Mouse (Mus musculus) forebrain, embryonic 16.5 days (tissue): ENCODE measurements around the gene Fam166a. TPM values are rescaled to one million over a fixed set of nuclear protein-coding genes. Genes with fewer than 3 reads are reported as not detected.

Experiments
- ATAC-seq: fragments of 200-750 bp; cut with Nextera tagmentation; 2 replicates; pipeline ENCODE4 v1.8.0; 2017; ENCODE audit warnings: mild to moderate bottlenecking, moderate library complexity
- H3K27ac ChIP-seq: fragments of 300-500 bp; sonication (generic); 2 replicates; pipeline ENCODE4 v1.5.1; 2014; ENCODE audit warnings: low read length, control low read depth
- H3K27me3 ChIP-seq: fragments of 300-500 bp; sonication (generic); replicated peaks from 2 replicates; pipeline ENCODE4 v1.6.1; 2014; ENCODE audit warnings: low read length; ENCODE audit not compliant: control insufficient read depth, insufficient read depth
- H3K36me3 ChIP-seq: fragments of 300-500 bp; sonication (generic); 2 replicates; pipeline ENCODE4 v1.6.1; 2014; ENCODE audit not compliant: control insufficient read depth, insufficient read depth
- H3K4me1 ChIP-seq: fragments of 300-500 bp; sonication (generic); replicated peaks from 2 replicates; pipeline ENCODE4 v1.6.1; 2014; ENCODE audit warnings: low read length; ENCODE audit not compliant: control insufficient read depth, insufficient read depth
- H3K4me2 ChIP-seq: fragments of 300-500 bp; sonication (generic); 2 replicates; pipeline ENCODE4 v1.6.1; 2014; ENCODE audit warnings: mild to moderate bottlenecking, low read length, control low read depth
- H3K4me3 ChIP-seq: fragments of 300-500 bp; sonication (generic); replicated peaks from 2 replicates; pipeline ENCODE4 v1.5.1; 2014; ENCODE audit warnings: mild to moderate bottlenecking, low read length, control low read depth
- H3K9ac ChIP-seq: fragments of 300-500 bp; sonication (generic); replicated peaks from 2 replicates; pipeline ENCODE4 v1.6.1; 2014; ENCODE audit warnings: low read depth, low read length, control low read depth
- H3K9me3 ChIP-seq: fragments of 300-500 bp; sonication (generic); 2 replicates; pipeline ENCODE4 v1.6.1; 2016; ENCODE audit warnings: low read length; ENCODE audit not compliant: control insufficient read depth
- WGBS: fragments of 180-500 bp; shearing (Covaris S2); extraction: QIAGEN DNeasy Blood & Tissue Kit; methylation state at CpG from one replicate; pipeline ENCODE4 v1.1.7; 2014; 5-methylcytosine and 5-hydroxymethylcytosine counted together
- polyA plus RNA-seq: library from polyadenylated mRNA; unstranded; fragments of >200 nt; fragmentation: Nextera tagmentation; extraction: Ambion mirVana; gene quantifications from 2 replicates; pipeline ENCODE4 v1.2.1, GENCODE M21; 2015

The Fam166a gene
- polyA plus RNA-seq, 1 experiment from 2014 or later = not detected

GRCm38 (mm10) chr2:25225811-25226379 is 7.3 kb downstream of the Fam166a start:
- ATAC-seq = no peak
- Histone ChIP-seq H3K9ac (no peak overlapping the region; the same call in 1 of the 2 replicates), H3K36me3 (no peaks in the 10 kb centered on the region), H3K4me3 (no peak overlapping the region), H3K4me2 (peak overlapping the region; percentile 52; the same call in 1 of the 2 replicates), H3K27ac (peak overlapping the region; percentile 98; the same call in 1 of the 2 replicates), H3K4me1 (peaks cover 17% of the 10 kb centered on the region), H3K9me3 (no peaks in the 10 kb centered on the region), H3K27me3 (no peaks in the 10 kb centered on the region)
- 72% methylated on average over 8 of the region's 8 CpGs for WGBS

- Histone ChIP-seq H3K9me3 (no peaks in the 10 kb centered on the region), H3K36me3 (no peaks in the 10 kb centered on the region), H3K27ac (no peak overlapping the region), H3K4me2 (no peak overlapping the region), H3K4me1 (peaks cover 17% of the 10 kb centered on the region), H3K9ac (no peak overlapping the region), H3K27me3 (no peaks in the 10 kb centered on the region), H3K4me3 (no peak overlapping the region)
- WGBS = 79% methylated on average over 5 of the region's 5 CpGs
- no peak for ATAC-seq
Observed at GRCm38 (mm10) chr2:25226864-25227263, 8.3 kb downstream of the Fam166a start.

GRCm38 (mm10) chr2:25227406-25227805 is 8.9 kb downstream of the Fam166a start:
- no peaks in the 10 kb centered on the region for H3K27me3 ChIP-seq
- H3K9me3 ChIP-seq = no peaks in the 10 kb centered on the region
- H3K4me2 ChIP-seq = no peak overlapping the region
- no peak overlapping the region for H3K9ac ChIP-seq
- WGBS = 93% methylated on average over 4 of the region's 4 CpGs
- no peak overlapping the region for H3K27ac ChIP-seq
- no peak overlapping the region for H3K4me3 ChIP-seq
- peaks cover 17% of the 10 kb centered on the region for H3K4me1 ChIP-seq
- no peak for ATAC-seq
- H3K36me3 ChIP-seq = no peaks in the 10 kb centered on the region

- no peaks in the 10 kb centered on the region for H3K36me3 ChIP-seq
- 0% methylated on average over 7 of the region's 7 CpGs for WGBS
- H3K27me3 ChIP-seq = no peaks in the 10 kb centered on the region
- H3K4me2 ChIP-seq = peak overlapping the region; percentile 40
- H3K4me1 ChIP-seq = peaks cover 12% of the 10 kb centered on the region
- no peaks in the 10 kb centered on the region for H3K9me3 ChIP-seq
- no peak overlapping the region for H3K4me3 ChIP-seq
- peak overlapping the region; percentile 46; the same call in 1 of the 2 replicates for H3K27ac ChIP-seq
- H3K9ac ChIP-seq = 0 out of 2 replicates have a peak overlapping the region, but pooled peaks have one; percentile 9
- no peak for ATAC-seq
Observed at GRCm38 (mm10) chr2:25228431-25228889, 9.9 kb downstream of the Fam166a start.

GRCm38 (mm10) chr2:25228995-25229530 is 10.5 kb downstream of the Fam166a start:
- Histone ChIP-seq H3K9me3 (no peaks in the 10 kb centered on the region), H3K36me3 (no peaks in the 10 kb centered on the region), H3K27me3 (no peaks in the 10 kb centered on the region), H3K4me2 (no peak overlapping the region), H3K27ac (no peak overlapping the region), H3K9ac (no peak overlapping the region), H3K4me1 (peaks cover 8% of the 10 kb centered on the region), H3K4me3 (no peak overlapping the region)
- 69% methylated on average over 6 of the region's 6 CpGs for WGBS
- no peak for ATAC-seq

- ATAC-seq = no peak
Observed at GRCm38 (mm10) chr2:25229582-25229981, 11.0 kb downstream of the Fam166a start.

GRCm38 (mm10) chr2:25230581-25230980 is 12.0 kb downstream of the Fam166a start:
- Histone ChIP-seq H3K4me1 (peaks cover 5% of the 10 kb centered on the region), H3K36me3 (no peaks in the 10 kb centered on the region), H3K27me3 (peaks cover 2% of the 10 kb centered on the region; the same call in 1 of the 2 replicates), H3K9ac (no peak overlapping the region), H3K4me2 (no peak overlapping the region), H3K4me3 (no peak overlapping the region), H3K27ac (no peak overlapping the region), H3K9me3 (no peaks in the 10 kb centered on the region)
- no peak for ATAC-seq
- WGBS = 83% methylated on average over 7 of the region's 7 CpGs

More at GRCm38 (mm10) chr2:25229582-25229981, 11.0 kb downstream of the Fam166a start:
- Histone ChIP-seq H3K4me2 (no peak overlapping the region), H3K9ac (no peak overlapping the region), H3K9me3 (no peaks in the 10 kb centered on the region), H3K36me3 (no peaks in the 10 kb centered on the region), H3K27ac (no peak overlapping the region), H3K27me3 (peaks cover 2% of the 10 kb centered on the region; the same call in 1 of the 2 replicates), H3K4me3 (no peak overlapping the region), H3K4me1 (peaks cover 8% of the 10 kb centered on the region)
- WGBS = 80% methylated on average over 5 of the region's 5 CpGs

GRCm38 (mm10) chr2:25231038-25231437 is 12.5 kb downstream of the Fam166a start:
- WGBS = 49% methylated on average over 12 of the region's 12 CpGs
- H3K9me3 ChIP-seq = no peaks in the 10 kb centered on the region

GRCm38 (mm10) chr2:25233421-25233820 is 14.9 kb downstream of the Fam166a start:
- 76% methylated on average over 4 of the region's 4 CpGs for WGBS
- H3K36me3 ChIP-seq = no peaks in the 10 kb centered on the region
- no peak for ATAC-seq

More at GRCm38 (mm10) chr2:25231038-25231437, 12.5 kb downstream of the Fam166a start:
- Histone ChIP-seq H3K4me3 (no peak overlapping the region), H3K36me3 (no peaks in the 10 kb centered on the region), H3K9ac (no peak overlapping the region), H3K27me3 (peaks cover 2% of the 10 kb centered on the region; the same call in 1 of the 2 replicates), H3K4me1 (0 out of 2 replicates have a peak, but pooled peaks cover 3% of the 10 kb centered on the region), H3K27ac (no peak overlapping the region), H3K4me2 (no peak overlapping the region)
- ATAC-seq = no peak

More at GRCm38 (mm10) chr2:25233421-25233820, 14.9 kb downstream of the Fam166a start:
- Histone ChIP-seq H3K9me3 (no peaks in the 10 kb centered on the region), H3K27me3 (peaks cover 2% of the 10 kb centered on the region; the same call in 1 of the 2 replicates), H3K9ac (no peak overlapping the region), H3K4me2 (no peak overlapping the region), H3K4me3 (no peak overlapping the region), H3K27ac (no peak overlapping the region), H3K4me1 (0 out of 2 replicates have a peak, but pooled peaks cover 3% of the 10 kb centered on the region)
